Comparison of ENCODE assay signal across 15 mouse cellular contexts in the genomic region with DNA sequence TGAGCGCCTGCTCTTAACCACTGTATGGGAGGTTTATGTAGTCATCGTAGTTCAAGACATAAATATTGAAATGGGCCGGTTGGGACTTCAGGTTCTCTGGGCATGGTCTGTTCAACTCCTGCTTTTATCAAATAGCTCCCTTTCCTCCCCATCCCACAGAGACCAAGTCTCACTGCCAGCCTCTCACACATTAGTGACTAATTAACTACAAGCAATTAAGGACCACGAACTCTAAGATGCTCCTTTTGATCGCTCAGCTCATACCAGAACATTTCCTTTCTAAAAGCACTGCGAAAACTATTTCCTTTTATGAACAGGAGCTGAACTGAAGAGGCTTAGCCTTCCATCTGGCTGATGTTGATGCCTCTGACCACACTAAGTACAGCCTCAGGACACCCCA.
"Had no signal": no experiment of that assay in that cellular context is flagged by ENCODE, and none has a peak within 500 bp of the region (broad histone marks: within the 10 kb centered on the region; RNA-seq: fewer than 3 reads in every experiment).

No protein-coding gene starts in this region.

- H3K9me3 ChIP-seq: neural tube, embryonic 15.5 days; stomach, embryonic 15.5 days had no signal

- H3K36me3 ChIP-seq: neural tube, embryonic 15.5 days; stomach, embryonic 15.5 days had no signal

- H3K4me1 ChIP-seq: neural tube, embryonic 15.5 days; stomach, embryonic 15.5 days had no signal

- H3K9ac ChIP-seq: neural tube, embryonic 15.5 days; stomach, embryonic 15.5 days had no signal

- DNase-seq: retina, postnatal 1 day; right cerebral cortex, adult 18-20 months; right cerebral cortex, postnatal 14 days; right cerebral cortex, postnatal 25 days; right cerebral cortex, postnatal 4 days; spleen, adult 18-20 months; thymus, adult 18-20 months; thymus, adult 2 months; thymus, postnatal 14 days; thymus, postnatal 25 days; thymus, postnatal 36 days; thymus, postnatal 4 days had no signal

- H3K4me3 ChIP-seq: neural tube, embryonic 15.5 days; stomach, embryonic 15.5 days had no signal

- H3K27ac ChIP-seq: neural tube, embryonic 15.5 days; stomach, embryonic 15.5 days; stomach, postnatal 0 days had no signal

- H3K4me2 ChIP-seq: neural tube, embryonic 15.5 days; stomach, embryonic 15.5 days had no signal

- H3K27me3 ChIP-seq: neural tube, embryonic 15.5 days; stomach, embryonic 15.5 days had no signal
